8 mouse cellular contexts compared by ENCODE assay signal in the genomic region with DNA sequence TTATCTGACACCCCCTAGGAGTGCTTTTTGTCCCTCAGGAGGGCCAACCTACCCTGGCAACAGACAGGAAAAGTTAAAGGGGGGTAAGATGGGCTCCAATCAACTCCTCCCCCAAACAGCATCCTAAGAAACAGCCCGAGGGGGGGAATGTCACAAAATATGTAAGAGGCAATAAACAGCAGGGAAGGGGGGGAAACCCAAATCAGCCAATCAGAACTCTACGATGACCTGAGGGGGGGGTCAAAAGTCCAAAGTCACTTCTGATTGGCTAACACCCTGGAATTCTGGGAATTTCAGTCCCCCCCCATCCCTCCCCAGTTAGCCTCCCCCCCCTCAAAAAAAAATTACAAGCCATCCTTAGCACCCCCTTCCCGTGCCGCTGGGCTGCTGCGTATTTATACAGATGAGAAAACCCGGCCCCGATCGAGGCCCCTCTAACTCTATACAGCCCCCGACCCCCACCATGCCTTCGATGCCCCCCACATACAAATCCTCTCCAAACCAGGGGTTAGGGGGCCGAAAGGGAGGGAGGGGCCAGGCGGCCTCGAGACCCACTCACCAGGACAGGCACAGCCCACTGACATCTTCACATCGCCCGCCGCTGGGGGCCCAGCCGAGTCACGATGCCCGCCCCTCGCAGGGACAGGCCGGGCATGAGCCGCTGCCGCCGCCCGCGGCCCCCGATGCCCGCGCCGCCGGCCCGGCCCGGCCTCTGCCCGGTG. TPM values are rescaled to one million over a fixed set of nuclear protein-coding genes. Genes with fewer than 3 reads are reported as not detected.
DNase-seq lines count a peak whose midpoint lies in the region; ATAC-seq and TF ChIP-seq lines count a peak whose summit lies in the region.

Gene Pprc1 (plus strand): TSS at position 616 of the 722 bp plus-strand sequence.

- ATAC-seq in hindbrain, embryonic 12.5 days (ENCODE audit: low FRiP score): no peak
- ATAC-seq in midbrain, embryonic 11.5 days (ENCODE audit: low FRiP score): no peak

- H3K36me3 ChIP-seq in hindbrain, embryonic 12.5 days: no peaks in the 10 kb centered on the region
- no peaks in the 10 kb centered on the region for H3K36me3 ChIP-seq in midbrain, embryonic 11.5 days (ENCODE audit: control insufficient read depth, insufficient read depth, low read length)

- intact Hi-C loops in left cerebral cortex, postnatal 14 days (cut with DNase I): no loop called here

- no peaks in the 10 kb centered on the region for H3K9me3 ChIP-seq in hindbrain, embryonic 12.5 days (replicated peaks)
- H3K9me3 ChIP-seq in midbrain, embryonic 11.5 days (ENCODE audit: control insufficient read depth, low read length): no peaks in the 10 kb centered on the region

- no peak for TF ChIP-seq POLR2A in cerebellum, adult 2 months (IDR thresholded peaks at IDR 0.05; ENCODE audit: borderline replicate concordance, insufficient read depth, low read length)

- peak within 1 kb of the TSS; percentile 99 for H3K9ac ChIP-seq in hindbrain, embryonic 12.5 days
- H3K9ac ChIP-seq in midbrain, embryonic 11.5 days (ENCODE audit: low read length): peak within 1 kb of the TSS; percentile 93

- H3K4me2 ChIP-seq in hindbrain, embryonic 12.5 days (replicated peaks): peak within 1 kb of the TSS; percentile 84
- peak within 1 kb of the TSS; percentile 87 for H3K4me2 ChIP-seq in midbrain, embryonic 11.5 days

- H3K27me3 ChIP-seq in cerebellum, adult 2 months (ENCODE audit: control insufficient read depth, insufficient read depth, low read length): no peaks in the 10 kb centered on the region
- H3K27me3 ChIP-seq in hindbrain, embryonic 12.5 days: no peaks in the 10 kb centered on the region
- H3K27me3 ChIP-seq in midbrain, embryonic 11.5 days (ENCODE audit: control insufficient read depth, insufficient read depth, low read length): no peaks in the 10 kb centered on the region

- peak within 1 kb of the TSS; percentile 86 for H3K4me3 ChIP-seq in cerebellum, adult 2 months (replicated peaks; ENCODE audit: insufficient read depth, low read depth, low read length)
- H3K4me3 ChIP-seq in hindbrain, embryonic 12.5 days: peak within 1 kb of the TSS; percentile 90
- peak within 1 kb of the TSS; percentile 92 for H3K4me3 ChIP-seq in midbrain, embryonic 11.5 days (ENCODE audit: low read depth, low read length)

- 1% methylated on average over 32 of the region's 34 CpGs for WGBS in cerebellum, adult 2 months
- WGBS in hindbrain, embryonic 12.5 days: 0% methylated on average over 33 of the region's 34 CpGs
- WGBS in midbrain, embryonic 11.5 days: under 1% methylated on average over 34 of the region's 34 CpGs

- peaks cover 15% of the 10 kb centered on the region; the same call in 1 of the 2 replicates for H3K4me1 ChIP-seq in cerebellum, adult 2 months (ENCODE audit: control insufficient read depth, insufficient read depth, low read length)
- H3K4me1 ChIP-seq in hindbrain, embryonic 12.5 days: peaks cover 56% of the 10 kb centered on the region
- H3K4me1 ChIP-seq in midbrain, embryonic 11.5 days (ENCODE audit: control insufficient read depth, insufficient read depth, low read length): peaks cover 54% of the 10 kb centered on the region

- TF ChIP-seq CTCF in cerebellum, adult 2 months (IDR thresholded peaks at IDR 0.05; ENCODE audit: borderline replicate concordance, insufficient read depth, low read depth, low read length): no peak

- DNase-seq in right cerebral cortex, postnatal 14 days: peak; percentile 38
- no peak for DNase-seq in right cerebral cortex, postnatal 36 days (ENCODE audit: low spot score in 2 of 2)
- peak; percentile 44 to 65 for DNase-seq in cerebellum, adult 2 months
- peak; percentile 72 for DNase-seq in forelimb bud, embryonic 11.5 days (ENCODE audit: low read depth, low spot score)
- DNase-seq in left cerebral cortex, postnatal 14 days (ENCODE audit: low spot score in 2 of 2): peak in 1 of 2 experiments; percentile 77
- peak; percentile 90 for DNase-seq in midbrain, embryonic 11.5 days (ENCODE audit: low spot score, missing footprints)
- DNase-seq in ovary, postnatal 10 days (ENCODE audit: low spot score): no peak

- peak within 1 kb of the TSS; percentile 95 for H3K27ac ChIP-seq in cerebellum, adult 2 months (ENCODE audit: insufficient read depth, low read length)
- H3K27ac ChIP-seq in hindbrain, embryonic 12.5 days: peak within 1 kb of the TSS; percentile 99
- H3K27ac ChIP-seq in midbrain, embryonic 11.5 days (ENCODE audit: low read depth, low read length): peak within 1 kb of the TSS; percentile 87

RNA-seq across cellular contexts. Expression of gene Pprc1, which starts in this region (rescaled TPM):
- polyA plus RNA-seq in cerebellum, adult 2 months (2012; rRNA removed): 16.9 and 18.1 TPM in 2 replicates
- 28.5 and 30.8 TPM in 2 replicates for polyA plus RNA-seq in hindbrain, embryonic 12.5 days (2016; fragmentation: Nextera tagmentation; extraction: Ambion mirVana)
- 10 to 100 TPM; 26.6 to 28.5 TPM for total RNA-seq in left cerebral cortex, postnatal 14 days (2021)
- 38.2 and 48.5 TPM in 2 replicates for polyA plus RNA-seq in midbrain, embryonic 11.5 days (2014; fragmentation: Nextera tagmentation; extraction: Ambion mirVana)

Comparison
In these comparisons a context has a peak if more than half of its experiments do, and no peak if none do; other contexts are left out.
1. DNase-seq: peak in right cerebral cortex, postnatal 14 days (single experiment), cerebellum, adult 2 months (2 of 2), forelimb bud, embryonic 11.5 days (single experiment) and midbrain, embryonic 11.5 days (single experiment); none in right cerebral cortex, postnatal 36 days (0 of 2) and ovary, postnatal 10 days (single experiment).
2. Peak in every context shown above with its lines, with median percentiles within 50 percentile points of each other: H3K27ac ChIP-seq and H3K4me3 ChIP-seq.